Mouse (Mus musculus) limb, embryonic 14.5 days (tissue): ENCODE measurements around the gene Csnk2a2. TPM values are rescaled to one million over a fixed set of nuclear protein-coding genes. Genes with fewer than 3 reads are reported as not detected.

Experiments
- ATAC-seq: fragments of 200-750 bp; cut with Nextera tagmentation; 2 replicates; pipeline ENCODE4 v1.8.0; 2017; ENCODE audit warnings: low read depth, moderate number of reproducible peaks, moderate TSS enrichment; ENCODE audit not compliant: low FRiP score
- DNase-seq: peaks from one replicate; pipeline ENCODE4 v3.0.0-alpha.2; 2015; ENCODE audit warnings: low spot score
- H3K27ac ChIP-seq: fragments of 300-500 bp; sonication (generic); replicated peaks from 2 replicates; pipeline ENCODE4 v1.5.1; 2014; ENCODE audit warnings: low read depth, mild to moderate bottlenecking, low read length, moderate library complexity, mixed read lengths
- H3K27me3 ChIP-seq: fragments of 300-500 bp; sonication (generic); 2 replicates; pipeline ENCODE4 v1.6.1; 2014; ENCODE audit warnings: low read length, mixed read lengths; ENCODE audit not compliant: control insufficient read depth, insufficient read depth
- H3K36me3 ChIP-seq: fragments of 300-500 bp; sonication (generic); 2 replicates; pipeline ENCODE4 v1.6.1; 2014; ENCODE audit warnings: mild to moderate bottlenecking, low read length, moderate library complexity, mixed read lengths; ENCODE audit not compliant: control insufficient read depth, insufficient read depth
- H3K4me1 ChIP-seq: fragments of 300-500 bp; sonication (generic); 2 replicates; pipeline ENCODE4 v1.6.1; 2014; ENCODE audit warnings: antibody characterized with exemption, low read length, mixed read lengths; ENCODE audit not compliant: control insufficient read depth, insufficient read depth
- H3K4me2 ChIP-seq: fragments of 300-500 bp; sonication (generic); replicated peaks from 2 replicates; pipeline ENCODE4 v1.6.1; 2014; ENCODE audit warnings: low read depth, mild to moderate bottlenecking, low read length, moderate library complexity; ENCODE audit not compliant: severe bottlenecking
- H3K4me3 ChIP-seq: fragments of 300-500 bp; sonication (generic); replicated peaks from 2 replicates; pipeline ENCODE4 v1.5.1; 2014; ENCODE audit warnings: low read length
- H3K9ac ChIP-seq: fragments of 300-500 bp; sonication (generic); 2 replicates; pipeline ENCODE4 v1.6.1; 2014; ENCODE audit warnings: mild to moderate bottlenecking, low read depth, low read length, moderate library complexity; ENCODE audit not compliant: severe bottlenecking
- H3K9me3 ChIP-seq: fragments of 300-500 bp; sonication (generic); 2 replicates; pipeline ENCODE4 v1.6.1; 2016; ENCODE audit warnings: low read length; ENCODE audit not compliant: control insufficient read depth
- POLR2A ChIP-seq: fragments of 200-500 bp; IDR thresholded peaks from 2 replicates; pipeline ENCODE4 v1.8.0; 2012; ENCODE audit warnings: inconsistent platforms, mild to moderate bottlenecking, moderate library complexity, borderline replicate concordance; ENCODE audit not compliant: insufficient read depth, insufficient read length; ENCODE audit errors: extremely low read depth
- WGBS: fragments of 180-500 bp; shearing (Covaris S2); extraction: QIAGEN DNeasy Blood & Tissue Kit; methylation state at CpG from one replicate; pipeline ENCODE4 v1.1.7; 2014; 5-methylcytosine and 5-hydroxymethylcytosine counted together
- polyA plus RNA-seq, 2 experiments: library from polyadenylated mRNA; depleted of rRNA in 1 of 2; stranded (reverse) in 1 of 2; unstranded in 1 of 2; fragments of >200 nt; fragmentation: Nextera tagmentation in 1 of 2; extraction: Ambion mirVana in 1 of 2; gene quantifications; 2 replicates each; pipeline versions ENCODE4 v1.2.1 to v1.2.3; 2012 to 2014

Csnk2a2 gene
- polyA plus RNA-seq, 2 experiments: 22.5 to 57.4 TPM

DNA sequence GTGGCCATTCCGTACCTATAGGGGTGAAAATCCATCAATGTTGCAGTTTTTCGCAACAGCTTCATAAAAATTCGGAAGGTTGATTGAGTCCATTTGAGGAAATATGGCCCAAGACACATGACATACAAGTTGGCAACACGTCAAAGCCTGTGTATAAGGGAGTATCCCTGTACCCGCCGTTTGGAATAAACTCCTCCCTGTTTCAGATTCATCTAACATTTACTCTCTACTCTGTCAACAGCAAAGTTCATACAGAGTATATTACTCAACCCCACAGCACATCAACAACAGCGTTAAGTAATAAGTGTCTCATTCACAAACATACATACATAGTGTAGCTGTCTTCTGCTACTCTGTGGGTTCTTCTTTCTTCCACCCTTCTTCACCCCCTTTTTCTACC, 65.2 kb downstream of the Csnk2a2 start:
- Histone ChIP-seq H3K36me3 (peaks cover 31% of the 10 kb centered on the region), H3K27me3 (no peaks in the 10 kb centered on the region), H3K27ac (no peak overlapping the region), H3K9ac (no peak overlapping the region), H3K4me1 (peaks cover 25% of the 10 kb centered on the region), H3K4me3 (no peak overlapping the region), H3K4me2 (no peak overlapping the region), H3K9me3 (no peaks in the 10 kb centered on the region)
- 87% methylated on average over 7 of the region's 7 CpGs for WGBS
- no peak for TF ChIP-seq POLR2A
- DNase-seq (no peak), ATAC-seq (no peak)

GRCm38 (mm10) chr8:95422193-95422810, 67.5 kb downstream of the Csnk2a2 start:
- 90% methylated on average over 14 of the region's 14 CpGs for WGBS
- no peak for TF ChIP-seq POLR2A
- no peaks in the 10 kb centered on the region for H3K9me3 ChIP-seq

GRCm38 (mm10) chr8:95411309-95411972, 78.4 kb downstream of the Csnk2a2 start:
- no peaks in the 10 kb centered on the region for H3K27me3 ChIP-seq
- TF ChIP-seq POLR2A: no peak
- 0 out of 2 replicates have a peak overlapping the region, but pooled peaks have one; percentile 33 for H3K27ac ChIP-seq
- ATAC-seq: peak; percentile 60; the same call in 1 of the 2 replicates
- no peak overlapping the region for H3K4me2 ChIP-seq
- H3K4me1 ChIP-seq: no peaks in the 10 kb centered on the region
- H3K4me3 ChIP-seq: no peak overlapping the region
- no peak overlapping the region for H3K9ac ChIP-seq
- H3K36me3 ChIP-seq: no peaks in the 10 kb centered on the region
- peak; percentile 21 for DNase-seq
- 46% methylated on average over 10 of the region's 10 CpGs for WGBS
- no peaks in the 10 kb centered on the region for H3K9me3 ChIP-seq

More at GRCm38 (mm10) chr8:95422193-95422810, 67.5 kb downstream of the Csnk2a2 start:
- Histone ChIP-seq H3K36me3 (peaks cover 37% of the 10 kb centered on the region), H3K4me1 (peaks cover 9% of the 10 kb centered on the region), H3K27ac (no peak overlapping the region), H3K4me2 (no peak overlapping the region), H3K4me3 (no peak overlapping the region), H3K27me3 (no peaks in the 10 kb centered on the region), H3K9ac (no peak overlapping the region)
- ATAC-seq (0 out of 2 replicates have a peak, but pooled peaks have one; percentile 55), DNase-seq (no peak)

- ATAC-seq (no peak), DNase-seq (no peak)
- no peak overlapping the region for H3K4me2 ChIP-seq
- no peaks in the 10 kb centered on the region for H3K4me1 ChIP-seq
- no peaks in the 10 kb centered on the region for H3K27me3 ChIP-seq
- H3K36me3 ChIP-seq: no peaks in the 10 kb centered on the region
- TF ChIP-seq POLR2A: no peak
- no peak overlapping the region for H3K27ac ChIP-seq
- H3K4me3 ChIP-seq: no peak overlapping the region
- no peak overlapping the region for H3K9ac ChIP-seq
- H3K9me3 ChIP-seq: no peaks in the 10 kb centered on the region
- WGBS: 89% methylated on average over 5 of the region's 5 CpGs
Measured at GRCm38 (mm10) chr8:95409518-95409917, 80.3 kb downstream of the Csnk2a2 start.

DNA sequence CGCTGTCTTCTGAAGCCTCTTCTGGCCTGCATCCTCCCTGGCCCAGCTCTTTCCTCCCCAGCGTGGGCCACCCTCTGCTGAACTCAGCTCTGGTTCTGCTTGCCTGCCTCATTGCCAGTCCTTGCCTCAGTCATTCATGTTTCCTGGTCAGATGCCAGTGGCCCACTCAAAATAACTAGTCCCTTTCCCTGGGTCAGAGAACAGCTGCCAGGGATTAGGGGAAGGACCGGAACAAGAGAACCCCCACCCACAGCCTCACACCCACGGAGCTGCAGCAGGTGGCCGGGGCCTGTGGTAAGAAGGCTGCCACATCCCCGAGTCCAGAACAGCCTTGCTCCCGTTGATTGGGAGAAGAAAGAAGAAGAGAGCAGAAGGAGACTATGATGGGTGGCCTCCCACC, 88.7 kb downstream of the Csnk2a2 start:
- H3K4me2 ChIP-seq: no peak overlapping the region
- H3K36me3 ChIP-seq: no peaks in the 10 kb centered on the region
- H3K4me3 ChIP-seq: no peak overlapping the region
- WGBS: 73% methylated on average over 7 of the region's 7 CpGs
- ATAC-seq: peak; percentile 20; the same call in 1 of the 2 replicates
- H3K4me1 ChIP-seq: peaks cover 4% of the 10 kb centered on the region; the same call in 1 of the 2 replicates
- DNase-seq: peak; percentile 8
- H3K27me3 ChIP-seq: no peaks in the 10 kb centered on the region
- no peak overlapping the region for H3K9ac ChIP-seq
- no peak overlapping the region for H3K27ac ChIP-seq
- no peak for TF ChIP-seq POLR2A
- H3K9me3 ChIP-seq: no peaks in the 10 kb centered on the region
